Mouse (Mus musculus): ENCODE results near the gene Sec23b. TPM values are rescaled to one million over a fixed set of nuclear protein-coding genes. Genes with fewer than 3 reads are reported as not detected.

Sec23b gene
- polyA plus RNA-seq, 1 experiment from 2014 or later = 69.1 TPM

GRCm38 (mm10) chr2:144638719-144639118, 82.7 kb downstream of the Sec23b start:
- no peak for ATAC-seq
- Histone ChIP-seq H3K9ac (ENCODE audit: low read depth, low read length) (no peak overlapping the region), H3K4me2 (replicated peaks; ENCODE audit: low read depth) (no peak overlapping the region), H3K9me3 (ENCODE audit: control insufficient read depth) (no peaks in the 10 kb centered on the region), H3K27ac (ENCODE audit: low read depth, low read length) (no peak overlapping the region), H3K4me3 (ENCODE audit: low read depth, low read length) (no peak overlapping the region), H3K4me1 (replicated peaks; ENCODE audit: control insufficient read depth, insufficient read depth, low read length) (no peaks in the 10 kb centered on the region), H3K36me3 (ENCODE audit: control insufficient read depth, insufficient read depth) (no peaks in the 10 kb centered on the region), H3K27me3 (replicated peaks; ENCODE audit: control insufficient read depth, insufficient read depth, low read length) (no peaks in the 10 kb centered on the region)
- TF ChIP-seq CTCF (IDR thresholded peaks at IDR 0.05; ENCODE audit: low read depth) = peak; percentile 73
- WGBS = 56% methylated on average over 4 of the region's 4 CpGs

- Histone ChIP-seq H3K36me3 (ENCODE audit: control insufficient read depth, insufficient read depth) (no peaks in the 10 kb centered on the region), H3K9ac (ENCODE audit: low read depth, low read length) (no peak overlapping the region), H3K4me2 (replicated peaks; ENCODE audit: low read depth) (no peak overlapping the region), H3K4me1 (replicated peaks; ENCODE audit: control insufficient read depth, insufficient read depth, low read length) (no peaks in the 10 kb centered on the region), H3K4me3 (ENCODE audit: low read depth, low read length) (no peak overlapping the region), H3K27ac (ENCODE audit: low read depth, low read length) (no peak overlapping the region), H3K27me3 (replicated peaks; ENCODE audit: control insufficient read depth, insufficient read depth, low read length) (no peaks in the 10 kb centered on the region), H3K9me3 (ENCODE audit: control insufficient read depth) (no peaks in the 10 kb centered on the region)
- ATAC-seq = no peak
- TF ChIP-seq CTCF (IDR thresholded peaks at IDR 0.05; ENCODE audit: low read depth) = no peak
- 81% methylated on average over 7 of the region's 7 CpGs for WGBS
These were observed 84.1 kb downstream of the Sec23b start for GRCm38 (mm10) chr2:144640101-144640500.

Small RNA genes lying within 50 kb of the gene (microRNA-seq; reads per million reads assigned to microRNA genes)
- gene Gm24823 = not detected

Other genes with a start within 250 kb of the Sec23b start
- 7.5 and 7.9 TPM in 2 replicates for gene Ovol2, start 224.1 kb upstream of the Sec23b start, polyA plus RNA-seq (2015; fragmentation: Nextera tagmentation; extraction: Ambion mirVana)
- 34.9 and 40.9 TPM in 2 replicates for gene Kat14, start 187.2 kb upstream of the Sec23b start, polyA plus RNA-seq (2015; fragmentation: Nextera tagmentation; extraction: Ambion mirVana)
- gene Pet117, start 187.2 kb upstream of the Sec23b start, polyA plus RNA-seq (2015; fragmentation: Nextera tagmentation; extraction: Ambion mirVana) = 8.0 and 12.4 TPM in 2 replicates
- 0.30 and 0.47 TPM in 2 replicates for gene Dzank1, start 28.8 kb upstream of the Sec23b start, polyA plus RNA-seq (2015; fragmentation: Nextera tagmentation; extraction: Ambion mirVana)
- gene Polr3f, start 28.5 kb upstream of the Sec23b start, polyA plus RNA-seq (2015; fragmentation: Nextera tagmentation; extraction: Ambion mirVana) = 6.7 and 8.1 TPM in 2 replicates
- 17.6 and 18.3 TPM in 2 replicates for gene Rbbp9, start 5.4 kb upstream of the Sec23b start, polyA plus RNA-seq (2015; fragmentation: Nextera tagmentation; extraction: Ambion mirVana)
- 48.0 and 51.8 TPM in 2 replicates for gene Smim26, start 37.8 kb downstream of the Sec23b start, polyA plus RNA-seq (2015; fragmentation: Nextera tagmentation; extraction: Ambion mirVana)
- gene Dtd1, start 43.7 kb downstream of the Sec23b start, polyA plus RNA-seq (2015; fragmentation: Nextera tagmentation; extraction: Ambion mirVana) = 31.6 and 32.6 TPM in 2 replicates